Mouse (Mus musculus) heart, adult 2 months (tissue): ENCODE results near the gene Tnks2. TPM values are rescaled to one million over a fixed set of nuclear protein-coding genes. Genes with fewer than 3 reads are reported as not detected.
A peak's percentile ranks its signal among the peaks of the same experiment; 100 is the strongest.
"Not testable (repeated sequence)": the region's sequence is repeated elsewhere in the genome, so short reads cannot be mapped to it uniquely, and the experiment has no call there.

Experiments used
- DNase-seq, 2 experiments: peaks; one replicate each; pipeline ENCODE4 v3.0.0; 2021
- H3K27ac ChIP-seq: fragments of 200-600 bp; 2 replicates; pipeline ENCODE4 v1.8.1; 2022
- H3K27me3 ChIP-seq: fragments of 200-500 bp; 2 replicates; pipeline ENCODE4 v1.6.1; 2012; ENCODE audit warnings: mild to moderate bottlenecking, low read length, inconsistent platforms, mixed read lengths; ENCODE audit not compliant: control insufficient read depth, insufficient read depth
- H3K36me3 ChIP-seq: fragments of 200-500 bp; 2 replicates; pipeline ENCODE4 v1.6.1; 2012; ENCODE audit warnings: low read length, inconsistent platforms; ENCODE audit not compliant: control insufficient read depth, insufficient read depth
- H3K4me1 ChIP-seq: fragments of 200-500 bp; 2 replicates; pipeline ENCODE4 v1.6.1; 2011; ENCODE audit warnings: low read length; ENCODE audit not compliant: control insufficient read depth, insufficient read depth
- H3K4me3 ChIP-seq: fragments of 200-600 bp; 2 replicates; pipeline ENCODE4 v1.8.1; 2022
- H3K79me2 ChIP-seq: fragments of 200-500 bp; replicated peaks from 2 replicates; pipeline ENCODE4 v1.6.1; 2012; ENCODE audit warnings: mild to moderate bottlenecking, inconsistent platforms, low read length, moderate library complexity, mixed read lengths; ENCODE audit not compliant: control insufficient read depth, insufficient read depth
- H3K9ac ChIP-seq: fragments of 200-500 bp; 2 replicates; pipeline ENCODE4 v1.6.1; 2012; ENCODE audit warnings: low read depth, mild to moderate bottlenecking, control low read depth, inconsistent platforms, low read length, mixed read lengths
- CTCF ChIP-seq: fragments of 200-600 bp; IDR thresholded peaks from 2 replicates; pipeline ENCODE4 v1.8.1; 2022; ENCODE audit warnings: antibody characterized with exemption, mild to moderate bottlenecking, moderate library complexity
- EP300 ChIP-seq: fragments of 200-500 bp; IDR thresholded peaks from 2 replicates; pipeline ENCODE4 v1.6.1; 2011; ENCODE audit warnings: low read depth, low read length, control low read depth; ENCODE audit not compliant: insufficient read depth
- POLR2A ChIP-seq: fragments of 200-500 bp; IDR thresholded peaks from 2 replicates; pipeline ENCODE4 v1.6.1; 2011; ENCODE audit warnings: mild to moderate bottlenecking, low read depth, low read length, control low read depth; ENCODE audit not compliant: insufficient read depth
- WGBS: fragments of 180-500 bp; shearing (Covaris S2); methylation state at CpG from one replicate; pipeline ENCODE4 v1.1.7; 2018; 5-methylcytosine and 5-hydroxymethylcytosine counted together
- intact Hi-C: fragments of 180-260 bp; cut with DNase I; formaldehyde crosslinking; loops from one replicate; pipeline ENCODE4 v1.15.1; 2025
- polyA plus RNA-seq: library from polyadenylated mRNA; depleted of rRNA; stranded (reverse); fragments of >200 nt; gene quantifications from 2 replicates; pipeline ENCODE4 v1.2.3, GENCODE M21; 2012
- total RNA-seq, 2 experiments: library from RNA; stranded (reverse); gene quantifications; 2 replicates each; pipeline ENCODE4 v1.2.3; 2021

The Tnks2 gene
- total and polyA plus RNA-seq, 3 experiments: 18.6 to 72.8 (median 69.4) TPM

DNA sequence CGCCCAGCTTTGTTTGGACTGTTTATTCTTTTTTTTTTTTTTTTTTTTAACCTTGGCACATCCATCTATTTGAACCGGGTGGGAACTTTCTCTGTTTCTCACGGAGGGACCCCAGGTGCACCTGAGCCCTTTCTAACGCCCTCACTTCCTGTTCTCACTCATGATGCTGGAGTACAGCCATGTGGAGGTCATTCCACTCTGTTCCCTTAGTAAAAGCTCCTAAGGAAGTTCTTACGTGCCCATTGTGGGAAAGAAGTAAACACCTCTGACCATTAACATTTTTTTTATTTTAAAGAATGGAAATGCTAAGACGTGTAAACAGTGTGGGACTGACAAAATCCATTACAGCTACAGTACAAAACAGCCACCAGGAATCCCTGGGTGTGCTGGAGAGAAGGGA is 14.8 kb upstream of the Tnks2 start:
- TF ChIP-seq POLR2A (no peak), CTCF (no peak)
- Histone ChIP-seq H3K4me1 (no peaks in the 10 kb centered on the region; the same call in 1 of the 2 replicates), H3K9ac (no peak overlapping the region), H3K27me3 (no peaks in the 10 kb centered on the region), H3K36me3 (no peaks in the 10 kb centered on the region), H3K27ac (peak overlapping the region; percentile 47), H3K79me2 (no peaks in the 10 kb centered on the region), H3K4me3 (no peak overlapping the region)
- intact Hi-C loops: loop anchor here (5.0 kb wide), 2 partner anchors 48 to 212 kb away; no protein-coding TSS in a partner anchor
- WGBS: 49% methylated on average over 6 of the region's 6 CpGs
- DNase-seq: peak in 1 of 2 experiments; percentile 12

DNA sequence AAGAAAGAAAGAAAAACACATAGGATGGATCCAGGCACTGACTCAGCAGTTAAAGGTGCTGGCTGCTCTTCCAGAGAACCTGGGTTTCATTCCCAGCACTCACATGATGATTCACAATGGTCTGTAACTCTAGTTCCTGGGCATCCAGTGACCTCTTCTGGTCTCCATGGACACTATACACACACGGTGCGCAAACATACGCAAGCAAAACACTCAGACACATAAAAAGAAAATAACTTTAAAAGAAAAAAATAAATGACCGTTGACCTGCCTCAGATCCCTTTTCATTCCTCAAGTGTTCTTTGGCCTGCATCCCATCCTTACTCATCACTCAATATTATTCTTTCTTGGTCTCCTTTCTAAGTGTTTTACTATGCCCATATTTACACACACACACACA is 13.6 kb upstream of the Tnks2 start:
- TF ChIP-seq EP300 (no peak), POLR2A (no peak), CTCF (no peak)
- no peak overlapping the region for H3K27ac ChIP-seq
- DNase-seq: no peak
- 68% methylated on average over 4 of the region's 4 CpGs for WGBS
- H3K9ac ChIP-seq: no peak overlapping the region
- intact Hi-C loops: no loop called here
- H3K27me3 ChIP-seq: no peaks in the 10 kb centered on the region
- no peaks in the 10 kb centered on the region; the same call in 1 of the 2 replicates for H3K4me1 ChIP-seq
- no peak overlapping the region for H3K4me3 ChIP-seq
- no peaks in the 10 kb centered on the region for H3K36me3 ChIP-seq
- H3K79me2 ChIP-seq: no peaks in the 10 kb centered on the region

DNA sequence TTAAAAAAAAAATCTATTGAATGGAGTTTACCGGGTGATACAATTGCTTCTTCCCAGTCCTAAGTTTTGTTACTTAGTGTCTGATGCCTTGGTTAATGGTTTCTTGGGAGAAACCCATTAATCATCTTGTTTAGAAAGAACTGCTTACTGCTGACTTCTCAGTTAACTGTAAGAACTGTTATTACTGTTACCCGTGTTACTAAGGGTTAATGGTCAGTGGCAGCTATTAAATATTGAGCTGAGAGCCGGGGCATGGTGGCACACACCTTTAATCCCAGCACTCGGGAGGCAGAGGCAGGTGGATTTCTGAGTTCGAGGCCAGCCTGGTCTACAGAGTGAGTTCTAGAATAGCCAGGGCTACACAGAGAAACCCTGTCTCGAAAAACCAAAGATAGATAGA is 12.7 kb upstream of the Tnks2 start:
- H3K27me3 ChIP-seq, DNase-seq, H3K9ac ChIP-seq, H3K4me3 ChIP-seq, H3K79me2 ChIP-seq, H3K4me1 ChIP-seq, H3K36me3 ChIP-seq, intact Hi-C loops, H3K27ac ChIP-seq: not testable (repeated sequence)
- 82% methylated on average over 6 of the region's 6 CpGs for WGBS

DNA sequence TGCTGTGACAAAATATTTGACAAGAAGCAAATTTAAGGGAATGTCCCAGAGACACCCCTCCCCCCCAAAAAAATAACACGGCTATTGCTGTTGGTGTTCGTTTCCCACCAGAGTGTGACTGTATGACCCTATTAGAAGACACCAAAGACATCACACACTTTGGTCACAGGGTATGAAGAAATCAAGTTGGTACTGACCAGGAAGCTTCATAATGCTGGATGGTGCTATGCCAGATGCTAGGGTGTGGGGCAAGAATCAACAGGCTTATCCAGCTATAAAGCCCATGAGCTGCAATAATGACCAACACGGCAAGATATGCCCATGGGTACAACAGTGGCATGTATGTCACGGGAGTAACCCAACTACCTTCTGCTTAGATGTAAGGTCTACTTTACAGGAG is 11.3 kb upstream of the Tnks2 start:
- H3K4me3 ChIP-seq: no peak overlapping the region
- intact Hi-C loops: no loop called here
- no peak for DNase-seq
- no peaks in the 10 kb centered on the region for H3K27me3 ChIP-seq
- H3K36me3 ChIP-seq: no peaks in the 10 kb centered on the region
- H3K9ac ChIP-seq: no peak overlapping the region
- WGBS: 94% methylated on average over 4 of the region's 4 CpGs
- H3K79me2 ChIP-seq: no peaks in the 10 kb centered on the region
- H3K4me1 ChIP-seq: no peaks in the 10 kb centered on the region
- no peak overlapping the region for H3K27ac ChIP-seq
- TF ChIP-seq POLR2A (no peak), EP300 (no peak), CTCF (no peak)

DNA sequence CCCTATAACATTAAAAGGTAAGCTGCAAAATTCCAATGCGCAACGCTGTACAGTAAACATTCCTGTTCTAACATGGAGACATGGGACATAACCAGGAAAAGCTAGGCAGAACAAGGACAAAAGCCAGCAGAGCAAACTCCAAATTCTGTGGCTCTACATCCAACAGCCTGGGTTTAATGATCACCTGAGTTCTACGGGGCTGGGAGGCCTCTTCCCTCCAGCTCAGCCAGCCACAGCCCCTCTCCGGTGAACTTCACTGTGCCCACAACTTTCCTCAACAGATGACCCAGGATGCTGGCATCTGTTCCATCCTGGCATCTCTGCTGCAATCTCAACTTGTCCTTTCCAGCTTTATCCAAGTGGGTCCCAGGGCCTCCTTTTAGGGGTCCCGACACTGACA is 6.4 kb upstream of the Tnks2 start:
- DNase-seq: no peak
- no peaks in the 10 kb centered on the region for H3K36me3 ChIP-seq
- no peak overlapping the region for H3K27ac ChIP-seq
- TF ChIP-seq EP300: no peak
- TF ChIP-seq POLR2A: no peak
- TF ChIP-seq CTCF: no peak
- H3K4me3 ChIP-seq: no peak overlapping the region
- no peaks in the 10 kb centered on the region for H3K79me2 ChIP-seq
- H3K4me1 ChIP-seq: no peaks in the 10 kb centered on the region; the same call in 1 of the 2 replicates
- H3K9ac ChIP-seq: no peak overlapping the region
- intact Hi-C loops: no loop called here
- WGBS: 94% methylated on average over 5 of the region's 5 CpGs
- H3K27me3 ChIP-seq: no peaks in the 10 kb centered on the region

DNA sequence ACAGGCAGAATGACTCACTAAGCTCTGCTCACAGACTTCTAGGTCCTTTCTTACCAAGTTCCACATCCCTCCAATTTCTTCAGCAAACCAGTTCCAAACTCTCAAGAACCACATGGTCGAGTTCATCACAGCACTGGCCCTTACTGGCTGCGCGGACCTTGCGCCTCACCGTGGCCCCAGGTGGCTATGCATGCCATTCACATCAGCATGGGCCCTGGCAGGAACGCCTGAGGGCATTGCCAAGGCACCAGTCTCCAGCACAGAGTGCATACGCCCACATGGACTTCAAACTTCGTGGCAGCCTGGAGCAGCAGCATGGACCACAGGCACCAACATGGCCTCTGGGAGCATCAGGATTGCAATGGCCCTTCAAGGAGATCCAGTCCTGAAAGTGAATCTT is 5.7 kb upstream of the Tnks2 start:
- Histone ChIP-seq H3K27ac (no peak overlapping the region), H3K79me2 (no peaks in the 10 kb centered on the region), H3K4me3 (no peak overlapping the region), H3K4me1 (peaks cover 2% of the 10 kb centered on the region), H3K27me3 (no peaks in the 10 kb centered on the region), H3K9ac (no peak overlapping the region), H3K36me3 (no peaks in the 10 kb centered on the region)
- TF ChIP-seq EP300: no peak
- no peak for TF ChIP-seq CTCF
- no peak for TF ChIP-seq POLR2A
- WGBS: 68% methylated on average over 8 of the region's 8 CpGs
- intact Hi-C loops: no loop called here
- DNase-seq: no peak
